Mouse (Mus musculus): ENCODE measurements around the gene Gm16223. TPM values are rescaled to one million over a fixed set of nuclear protein-coding genes. Genes with fewer than 3 reads are reported as not detected.

Gm16223 gene
- polyA plus RNA-seq, 1 experiment from 2014 or later = 0.06 TPM

Other genes starting within 250 kb of the Gm16223 start
- 18.2 and 22.5 TPM in 2 replicates for gene Bod1l, start 223.6 kb upstream of the Gm16223 start, polyA plus RNA-seq (2014; fragmentation: Nextera tagmentation; extraction: Ambion mirVana)

Data from forebrain, embryonic 14.5 days (tissue).